ENCODE assay signal across 22 mouse cellular contexts in the genomic region with DNA sequence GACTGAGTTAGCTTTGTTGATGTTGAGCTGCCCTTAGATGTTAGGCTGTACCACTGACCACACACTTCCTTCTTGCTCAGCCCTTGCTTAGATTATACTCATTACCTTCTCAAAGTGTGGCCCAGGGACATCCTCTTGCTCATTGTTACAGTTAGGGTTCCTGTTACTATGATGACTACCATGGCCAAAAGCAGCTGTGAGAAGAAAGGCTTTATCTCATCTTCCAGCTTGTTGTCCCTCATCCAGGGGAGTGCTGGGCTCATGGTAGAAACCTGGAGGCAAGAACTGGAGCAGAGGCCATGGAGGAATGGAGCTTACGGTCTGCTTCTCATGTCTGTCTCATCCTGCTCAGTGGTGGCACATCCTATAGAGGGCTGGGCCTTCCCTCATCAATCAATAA. TPM values are rescaled to one million over a fixed set of nuclear protein-coding genes. Genes with fewer than 3 reads are reported as not detected.
A peak's percentile ranks its signal among the peaks of the same experiment; 100 is the strongest.
DNase-seq lines count a peak whose midpoint lies in the region; ATAC-seq lines count a peak whose summit lies in the region.
"Had no signal": no experiment of that assay in that cellular context is flagged by ENCODE, and none has a peak within 500 bp of the region (broad histone marks: within the 10 kb centered on the region; RNA-seq: fewer than 3 reads in every experiment).

No protein-coding gene starts in this region.

- H3K27me3 ChIP-seq in liver, embryonic 12.5 days (replicated peaks): no peaks in the 10 kb centered on the region
- H3K27me3 ChIP-seq in liver, embryonic 11.5 days (replicated peaks; ENCODE audit: control insufficient read depth, insufficient read depth, low read length): no peaks in the 10 kb centered on the region
- no peaks in the 10 kb centered on the region for H3K27me3 ChIP-seq in embryonic facial prominence, embryonic 15.5 days
- H3K27me3 ChIP-seq in stomach, embryonic 16.5 days (ENCODE audit: control insufficient read depth, insufficient read depth, low read length): no peaks in the 10 kb centered on the region
- H3K27me3 ChIP-seq: embryonic facial prominence, embryonic 13.5 days; forebrain, embryonic 12.5 days; kidney, embryonic 15.5 days; limb, embryonic 13.5 days had no signal

- WGBS in liver, embryonic 12.5 days (ENCODE audit: insufficient replicate concordance): 76% methylated on average over 1 of the region's 1 CpGs
- 77% methylated on average over 1 of the region's 1 CpGs for WGBS in liver, embryonic 11.5 days
- WGBS in embryonic facial prominence, embryonic 15.5 days: 100% methylated on average over 1 of the region's 1 CpGs
- 100% methylated on average over 1 of the region's 1 CpGs for WGBS in stomach, embryonic 16.5 days

- no peak overlapping the region for H3K9ac ChIP-seq in liver, embryonic 12.5 days
- no peak overlapping the region for H3K9ac ChIP-seq in liver, embryonic 11.5 days (ENCODE audit: low read depth, low read length)
- no peak overlapping the region for H3K9ac ChIP-seq in embryonic facial prominence, embryonic 15.5 days
- no peak overlapping the region for H3K9ac ChIP-seq in stomach, embryonic 16.5 days (ENCODE audit: low read length)
- H3K9ac ChIP-seq: embryonic facial prominence, embryonic 13.5 days; forebrain, embryonic 12.5 days; kidney, embryonic 15.5 days; limb, embryonic 13.5 days had no signal

- H3K27ac ChIP-seq in liver, embryonic 12.5 days: peak overlapping the region; percentile 55; the same call in 1 of the 2 replicates
- H3K27ac ChIP-seq in liver, embryonic 11.5 days (ENCODE audit: low read depth, low read length): no peak overlapping the region
- peak overlapping the region; percentile 60; the same call in 1 of the 2 replicates for H3K27ac ChIP-seq in embryonic facial prominence, embryonic 15.5 days (replicated peaks)
- H3K27ac ChIP-seq in stomach, embryonic 16.5 days (ENCODE audit: low read length): peak overlapping the region; percentile 25; the same call in 1 of the 2 replicates
- H3K27ac ChIP-seq: embryonic facial prominence, embryonic 13.5 days; forebrain, embryonic 12.5 days; layer of hippocampus, adult 2 months; left cerebral cortex, adult 2 months; limb, embryonic 13.5 days had no signal

- H3K4me2 ChIP-seq in liver, embryonic 12.5 days: no peak overlapping the region
- no peak overlapping the region for H3K4me2 ChIP-seq in liver, embryonic 11.5 days
- no peak overlapping the region for H3K4me2 ChIP-seq in embryonic facial prominence, embryonic 15.5 days (replicated peaks)
- H3K4me2 ChIP-seq in stomach, embryonic 16.5 days (ENCODE audit: low read depth, low read length): no peak overlapping the region
- H3K4me2 ChIP-seq: embryonic facial prominence, embryonic 13.5 days; forebrain, embryonic 12.5 days; kidney, embryonic 15.5 days; limb, embryonic 13.5 days; midbrain, embryonic 11.5 days had no signal

- no peaks in the 10 kb centered on the region for H3K9me3 ChIP-seq in liver, embryonic 12.5 days (replicated peaks)
- H3K9me3 ChIP-seq in liver, embryonic 11.5 days (ENCODE audit: control insufficient read depth, low read length): no peaks in the 10 kb centered on the region
- H3K9me3 ChIP-seq in embryonic facial prominence, embryonic 15.5 days (replicated peaks): no peaks in the 10 kb centered on the region
- H3K9me3 ChIP-seq in stomach, embryonic 16.5 days (replicated peaks; ENCODE audit: control insufficient read depth, low read length): no peaks in the 10 kb centered on the region
- H3K9me3 ChIP-seq: embryonic facial prominence, embryonic 13.5 days; forebrain, embryonic 12.5 days; G1E; kidney, embryonic 15.5 days; limb, embryonic 13.5 days had no signal

- ATAC-seq in liver, embryonic 12.5 days: no peak
- ATAC-seq in liver, embryonic 11.5 days (replicated peaks; ENCODE audit: low FRiP score): no peak
- no peak for ATAC-seq in embryonic facial prominence, embryonic 15.5 days (ENCODE audit: insufficient number of reproducible peaks, low FRiP score, low TSS enrichment, low read depth)
- peak; percentile 33; the same call in 1 of the 2 replicates for ATAC-seq in megakaryocyte, adult 5-6 weeks (ENCODE audit: poor library complexity, severe bottlenecking)
- ATAC-seq in stomach, embryonic 16.5 days (ENCODE audit: insufficient read depth, low FRiP score): no peak
- ATAC-seq: hindbrain, embryonic 16.5 days had no signal

- H3K4me3 ChIP-seq in liver, embryonic 12.5 days: no peak overlapping the region
- no peak overlapping the region for H3K4me3 ChIP-seq in liver, embryonic 11.5 days (ENCODE audit: low read depth, low read length)
- H3K4me3 ChIP-seq in embryonic facial prominence, embryonic 15.5 days (replicated peaks): no peak overlapping the region
- H3K4me3 ChIP-seq in stomach, embryonic 16.5 days (replicated peaks; ENCODE audit: low read length): no peak overlapping the region
- H3K4me3 ChIP-seq: embryonic facial prominence, embryonic 13.5 days; forebrain, embryonic 12.5 days; kidney, embryonic 15.5 days; layer of hippocampus, adult 2 months; left cerebral cortex, adult 2 months; limb, embryonic 13.5 days had no signal

- no peak for DNase-seq in liver, embryonic 11.5 days (ENCODE audit: low spot score)
- no peak for DNase-seq in frontal cortex, postnatal 25 days (ENCODE audit: low spot score in 2 of 2)
- no peak for DNase-seq in left cerebral cortex, postnatal 25 days (ENCODE audit: low spot score in 2 of 2)
- no peak for DNase-seq in cerebellum, postnatal 25 days
- DNase-seq: adrenal gland, postnatal 14 days; heart, adult 18-20 months; heart, postnatal 14 days; lung, postnatal 10 days; right cerebral cortex, adult 18-20 months had no signal

- intact Hi-C loops in left cerebral cortex, postnatal 25 days (cut with DNase I): no loop called here

- no peaks in the 10 kb centered on the region for H3K36me3 ChIP-seq in liver, embryonic 12.5 days
- H3K36me3 ChIP-seq in liver, embryonic 11.5 days (ENCODE audit: control insufficient read depth, insufficient read depth, low read length): no peaks in the 10 kb centered on the region
- H3K36me3 ChIP-seq in embryonic facial prominence, embryonic 15.5 days: no peaks in the 10 kb centered on the region
- H3K36me3 ChIP-seq in stomach, embryonic 16.5 days (ENCODE audit: control insufficient read depth, insufficient read depth, low read length): no peaks in the 10 kb centered on the region
- H3K36me3 ChIP-seq: embryonic facial prominence, embryonic 13.5 days; forebrain, embryonic 12.5 days; kidney, embryonic 15.5 days; limb, embryonic 13.5 days had no signal

- peaks cover 68% of the 10 kb centered on the region for H3K4me1 ChIP-seq in liver, embryonic 12.5 days
- H3K4me1 ChIP-seq in liver, embryonic 11.5 days (replicated peaks; ENCODE audit: control insufficient read depth, insufficient read depth, low read length): peaks cover 30% of the 10 kb centered on the region
- H3K4me1 ChIP-seq in embryonic facial prominence, embryonic 15.5 days: no peaks in the 10 kb centered on the region
- H3K4me1 ChIP-seq in stomach, embryonic 16.5 days (ENCODE audit: control insufficient read depth, insufficient read depth, low read length): peaks cover 8% of the 10 kb centered on the region; the same call in 1 of the 2 replicates
- H3K4me1 ChIP-seq: forebrain, embryonic 12.5 days; kidney, embryonic 15.5 days; limb, embryonic 13.5 days had no signal

RNA-seq across cellular contexts. Expression of gene Tnrc6b, which starts 28.9 kb away (rescaled TPM):
- polyA plus RNA-seq in liver, embryonic 12.5 days (2016; fragmentation: Nextera tagmentation; extraction: Ambion mirVana): 32.2 and 33.0 TPM in 2 replicates
- polyA plus RNA-seq in liver, embryonic 11.5 days (2014; fragmentation: Nextera tagmentation; extraction: Ambion mirVana): 17.7 and 18.5 TPM in 2 replicates
- polyA plus RNA-seq in embryonic facial prominence, embryonic 15.5 days (2015; fragmentation: Nextera tagmentation; extraction: Ambion mirVana): 23.9 and 28.3 TPM in 2 replicates
- total RNA-seq in megakaryocyte, adult 5-6 weeks (2015): 41.6 and 54.7 TPM in 2 replicates
- total RNA-seq in megakaryocyte, adult 5-6 weeks (2017): 32.1 and 40.2 TPM in 2 replicates
- 28.3 and 29.9 TPM in 2 replicates for polyA plus RNA-seq in stomach, embryonic 16.5 days (2015; fragmentation: Nextera tagmentation; extraction: Ambion mirVana)
- total RNA-seq in left cerebral cortex, postnatal 25 days (2021): 100 to 1,000 TPM; 110 to 131 TPM
